Mouse (Mus musculus) midbrain, embryonic 10.5 days (tissue): ENCODE results near the gene Tctex1d2. TPM values are rescaled to one million over a fixed set of nuclear protein-coding genes. Genes with fewer than 3 reads are reported as not detected.

Source experiments
- DNase-seq: peaks from one replicate; pipeline ENCODE4 v3.0.0-alpha.2; 2017; ENCODE audit warnings: low spot score
- H3K27ac ChIP-seq: fragments of 300-500 bp; sonication (generic); replicated peaks from 2 replicates; pipeline ENCODE4 v1.5.1; 2016; ENCODE audit warnings: mild to moderate bottlenecking
- H3K27me3 ChIP-seq: fragments of 300-500 bp; sonication (generic); 2 replicates; pipeline ENCODE4 v1.6.1; 2016; ENCODE audit warnings: low read depth, mild to moderate bottlenecking; ENCODE audit not compliant: poor library complexity, severe bottlenecking
- H3K36me3 ChIP-seq: fragments of 300-500 bp; sonication (generic); 2 replicates; pipeline ENCODE4 v1.6.1; 2016; ENCODE audit warnings: mild to moderate bottlenecking, moderate library complexity
- H3K4me1 ChIP-seq: fragments of 300-500 bp; sonication (generic); 2 replicates; pipeline ENCODE4 v1.6.1; 2016
- H3K4me3 ChIP-seq: fragments of 300-500 bp; sonication (generic); 2 replicates; pipeline ENCODE4 v1.5.1; 2016; ENCODE audit warnings: mild to moderate bottlenecking, moderate library complexity
- H3K9me3 ChIP-seq: fragments of 300-500 bp; sonication (generic); replicated peaks from 2 replicates; pipeline ENCODE4 v1.6.1; 2016; ENCODE audit warnings: mild to moderate bottlenecking
- WGBS: fragments of 180-500 bp; shearing (Covaris S2); methylation state at CpG from one replicate; pipeline ENCODE4 v1.1.7; 2016; 5-methylcytosine and 5-hydroxymethylcytosine counted together
- polyA plus RNA-seq: library from polyadenylated mRNA; unstranded; fragments of >200 nt; fragmentation: Nextera tagmentation; extraction: Ambion mirVana; gene quantifications from 2 replicates; pipeline ENCODE4 v1.2.1, GENCODE M21; 2016

The Tctex1d2 gene
- polyA plus RNA-seq, 1 experiment from 2014 or later = 36.3 TPM

DNA sequence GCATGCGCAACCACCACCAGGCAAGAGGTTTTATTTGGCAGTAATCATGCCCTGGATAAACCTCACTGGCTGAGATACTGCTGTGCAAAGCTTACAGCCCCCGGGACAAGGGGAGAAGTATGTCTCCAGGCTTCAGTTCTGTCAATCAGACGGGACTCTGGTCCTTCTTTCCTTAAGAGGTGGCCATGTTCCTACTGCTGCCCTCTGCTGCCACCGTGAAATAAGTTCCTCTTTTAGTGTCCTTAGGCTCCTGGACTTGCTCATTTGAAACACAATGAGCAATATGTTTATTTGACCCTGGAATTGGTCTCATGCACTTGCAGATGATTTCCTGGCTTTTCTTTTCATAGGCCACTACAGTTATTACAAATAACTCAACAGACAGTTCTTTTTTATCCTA lies 41.0 kb downstream of the Tctex1d2 start:
- Histone ChIP-seq H3K9me3 (no peaks in the 10 kb centered on the region), H3K27ac (no peak overlapping the region), H3K4me3 (no peak overlapping the region), H3K27me3 (no peaks in the 10 kb centered on the region), H3K36me3 (peaks cover 39% of the 10 kb centered on the region), H3K4me1 (no peaks in the 10 kb centered on the region)
- 66% methylated on average over 4 of the region's 4 CpGs for WGBS
- no peak for DNase-seq

DNA sequence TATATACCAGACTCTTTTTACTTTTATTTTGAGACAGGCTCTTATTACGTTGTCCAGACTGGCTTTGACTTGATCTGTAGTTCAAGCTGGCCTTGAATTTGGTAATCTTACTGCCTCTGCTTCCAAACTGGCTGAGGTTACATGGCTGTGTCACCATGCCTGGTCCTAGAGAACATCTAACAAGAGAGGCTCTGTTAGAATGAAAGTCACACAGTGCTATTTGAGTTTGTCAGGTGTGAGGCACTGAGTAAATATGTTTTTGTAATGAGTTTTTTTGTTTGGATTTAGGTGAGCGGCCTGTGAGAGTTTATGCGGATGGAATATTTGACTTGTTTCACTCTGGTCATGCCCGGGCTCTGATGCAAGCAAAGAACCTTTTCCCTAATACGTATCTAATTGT lies 42.2 kb downstream of the Tctex1d2 start:
- no peak for DNase-seq
- whole genome bisulfite sequencing = 91% methylated on average over 5 of the region's 5 CpGs
- Histone ChIP-seq H3K9me3 (no peaks in the 10 kb centered on the region), H3K27ac (no peak overlapping the region), H3K36me3 (peaks cover 32% of the 10 kb centered on the region), H3K4me3 (no peak overlapping the region), H3K4me1 (no peaks in the 10 kb centered on the region), H3K27me3 (no peaks in the 10 kb centered on the region)

GRCm38 (mm10) chr16:32462950-32463349 lies 43.4 kb downstream of the Tctex1d2 start:
- no peaks in the 10 kb centered on the region for H3K27me3 ChIP-seq
- no peak overlapping the region for H3K4me3 ChIP-seq
- 96% methylated on average over 16 of the region's 16 CpGs for WGBS
- peaks cover 41% of the 10 kb centered on the region for H3K36me3 ChIP-seq
- DNase-seq = no peak
- no peaks in the 10 kb centered on the region for H3K9me3 ChIP-seq
- H3K4me1 ChIP-seq = no peaks in the 10 kb centered on the region
- H3K27ac ChIP-seq = no peak overlapping the region

DNA sequence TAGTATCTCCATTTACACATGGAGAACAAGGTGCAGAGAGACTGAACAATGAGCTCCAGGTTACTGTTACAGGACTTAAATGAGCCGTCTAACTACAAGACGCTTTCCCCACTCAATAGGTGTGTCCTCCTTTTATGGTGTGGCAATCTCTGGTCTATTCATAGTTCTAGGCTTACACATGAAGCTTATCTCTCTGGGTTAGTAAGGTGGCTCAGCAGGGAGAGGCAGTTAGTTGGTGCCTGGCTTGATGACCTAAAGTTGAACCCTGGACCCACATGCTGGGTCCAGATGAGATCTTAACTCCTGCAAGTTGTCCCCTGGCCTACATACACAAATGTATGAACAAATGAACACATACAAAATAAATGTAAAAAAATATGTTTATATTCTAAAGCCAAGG lies 43.9 kb downstream of the Tctex1d2 start:
- Histone ChIP-seq H3K27me3 (no peaks in the 10 kb centered on the region), H3K9me3 (no peaks in the 10 kb centered on the region), H3K4me3 (no peak overlapping the region), H3K4me1 (no peaks in the 10 kb centered on the region), H3K36me3 (peaks cover 46% of the 10 kb centered on the region), H3K27ac (no peak overlapping the region)
- WGBS = 92% methylated on average over 2 of the region's 2 CpGs
- no peak for DNase-seq

DNA sequence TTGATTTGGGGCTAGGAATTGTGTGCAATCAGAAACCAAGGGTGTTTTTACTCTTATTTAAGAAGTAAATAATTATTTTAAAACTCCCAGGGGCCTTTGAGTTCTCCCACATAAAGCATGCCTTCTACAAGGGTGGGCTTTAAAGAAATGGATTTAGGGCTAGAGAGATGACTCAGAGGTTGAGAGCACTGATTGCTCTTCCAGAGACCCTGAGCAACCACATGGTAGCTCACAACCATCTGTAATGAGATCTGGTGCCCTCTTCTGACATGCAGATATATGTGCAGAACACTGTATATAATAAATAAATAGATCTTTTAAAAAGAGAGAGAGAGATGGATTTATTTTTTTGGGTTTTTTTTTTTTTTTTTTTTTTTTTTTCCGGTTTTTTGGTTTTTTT lies 45.4 kb downstream of the Tctex1d2 start:
- DNase-seq = no peak
- Histone ChIP-seq H3K4me1 (no peaks in the 10 kb centered on the region), H3K36me3 (peaks cover 57% of the 10 kb centered on the region), H3K4me3 (no peak overlapping the region), H3K27ac (no peak overlapping the region), H3K27me3 (no peaks in the 10 kb centered on the region), H3K9me3 (no peaks in the 10 kb centered on the region)
- WGBS = 0% methylated on average over 1 of the region's 1 CpGs

DNA sequence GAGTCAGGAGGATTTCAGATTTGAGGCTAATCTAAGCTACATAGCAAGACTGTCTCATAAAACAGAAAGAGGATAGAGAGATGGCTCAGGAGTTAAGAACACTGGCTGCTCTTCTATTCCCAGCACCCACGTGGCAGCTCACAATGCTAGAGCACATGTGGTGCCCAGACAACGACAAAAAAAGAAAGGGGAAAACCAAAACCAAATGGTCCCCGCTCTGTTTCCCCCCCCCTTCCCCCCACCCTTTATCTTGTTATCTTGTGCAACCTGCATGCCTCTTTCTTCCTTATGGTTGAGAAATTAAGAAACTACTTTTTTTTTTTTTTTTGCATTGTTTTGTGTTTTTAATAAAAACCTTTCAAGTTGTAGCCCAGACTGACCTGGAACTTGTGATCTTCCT lies 49.0 kb downstream of the Tctex1d2 start:
- Histone ChIP-seq H3K9me3 (no peaks in the 10 kb centered on the region), H3K4me1 (peaks cover 5% of the 10 kb centered on the region; the same call in 1 of the 2 replicates), H3K4me3 (no peak overlapping the region), H3K27ac (no peak overlapping the region), H3K36me3 (peaks cover 78% of the 10 kb centered on the region), H3K27me3 (no peaks in the 10 kb centered on the region)
- 83% methylated on average over 3 of the region's 3 CpGs for WGBS
- DNase-seq = no peak

- Histone ChIP-seq H3K4me1 (peaks cover 5% of the 10 kb centered on the region; the same call in 1 of the 2 replicates), H3K27ac (no peak overlapping the region), H3K36me3 (peaks cover 67% of the 10 kb centered on the region), H3K4me3 (no peak overlapping the region), H3K9me3 (no peaks in the 10 kb centered on the region), H3K27me3 (no peaks in the 10 kb centered on the region)
- DNase-seq = no peak
- WGBS = 86% methylated on average over 5 of the region's 5 CpGs
Measured at GRCm38 (mm10) chr16:32469404-32470105, 50.1 kb downstream of the Tctex1d2 start.

DNA sequence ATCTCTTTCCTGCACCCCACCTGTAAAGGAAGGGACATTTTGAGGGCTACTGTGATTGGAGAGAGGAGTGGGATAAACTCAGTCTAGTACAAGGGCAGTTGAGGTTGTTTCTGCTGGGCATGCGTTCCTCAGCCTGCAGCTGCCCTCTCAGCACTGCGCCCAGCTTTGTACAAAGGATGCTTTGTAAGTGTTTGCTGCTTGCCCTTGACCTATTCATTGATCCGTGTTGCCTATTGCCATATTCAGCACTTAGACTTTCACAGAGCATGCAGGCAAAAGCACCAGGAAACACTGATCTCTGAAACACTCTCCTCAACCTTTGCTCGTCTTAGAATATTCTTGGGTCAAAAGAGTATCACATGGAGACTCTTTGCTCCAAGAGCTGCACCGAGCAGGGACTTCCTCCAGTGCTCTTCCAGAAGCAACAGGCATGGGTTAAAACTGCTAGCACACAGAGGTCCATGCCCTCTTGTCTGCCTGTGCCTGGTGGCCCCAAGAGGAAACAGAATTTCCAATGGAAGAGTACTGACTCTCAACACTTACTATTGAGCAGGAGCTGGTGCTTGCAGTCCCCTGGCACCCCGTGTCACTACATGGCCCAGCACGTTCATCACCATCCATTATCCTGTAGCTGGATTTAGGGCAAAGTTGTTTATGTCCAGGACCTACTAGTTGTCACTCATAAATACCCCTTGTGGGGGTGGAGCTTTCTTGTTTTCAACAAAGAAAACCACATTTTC lies 52.9 kb downstream of the Tctex1d2 start:
- Histone ChIP-seq H3K27ac (no peak overlapping the region; the same call in 1 of the 2 replicates), H3K9me3 (no peaks in the 10 kb centered on the region), H3K4me3 (no peak overlapping the region), H3K4me1 (peaks cover 5% of the 10 kb centered on the region; the same call in 1 of the 2 replicates), H3K36me3 (peaks cover 53% of the 10 kb centered on the region), H3K27me3 (no peaks in the 10 kb centered on the region)
- 86% methylated on average over 7 of the region's 7 CpGs for WGBS
- DNase-seq = no peak

- no peaks in the 10 kb centered on the region for H3K9me3 ChIP-seq
- no peak overlapping the region for H3K27ac ChIP-seq
- H3K4me3 ChIP-seq = no peak overlapping the region
- peaks cover 3% of the 10 kb centered on the region; the same call in 1 of the 2 replicates for H3K4me1 ChIP-seq
- DNase-seq = no peak
- no peaks in the 10 kb centered on the region for H3K27me3 ChIP-seq
- WGBS = 91% methylated on average over 6 of the region's 6 CpGs
- peaks cover 8% of the 10 kb centered on the region for H3K36me3 ChIP-seq
Measured at GRCm38 (mm10) chr16:32477315-32477714, 57.8 kb downstream of the Tctex1d2 start.

Other genes with a start within 250 kb of the Tctex1d2 start
- 0.25 TPM in 1 of 2 replicates, not detected in the other for gene Bex6, start 239.9 kb upstream of the Tctex1d2 start, polyA plus RNA-seq
- gene Fbxo45, start 172.5 kb upstream of the Tctex1d2 start, polyA plus RNA-seq = 7.0 and 8.6 TPM in 2 replicates
- 18.6 and 19.2 TPM in 2 replicates for gene Wdr53, start 172.5 kb upstream of the Tctex1d2 start, polyA plus RNA-seq
- 0.07 TPM in 1 of 2 replicates, not detected in the other for gene Smco1, start 148.2 kb upstream of the Tctex1d2 start, polyA plus RNA-seq
- gene Rnf168, start 142.2 kb upstream of the Tctex1d2 start, polyA plus RNA-seq = 34.6 and 35.2 TPM in 2 replicates
- 25.7 and 28.5 TPM in 2 replicates for gene Ubxn7, start 87.4 kb upstream of the Tctex1d2 start, polyA plus RNA-seq
- gene Tm4sf19, start 19.2 kb upstream of the Tctex1d2 start, polyA plus RNA-seq = not detected in 2 replicates
- gene Pcyt1a, start 11.2 kb downstream of the Tctex1d2 start, polyA plus RNA-seq = 43.1 and 46.4 TPM in 2 replicates
- gene Slc51a, start 68.2 kb downstream of the Tctex1d2 start, polyA plus RNA-seq = 0.16 and 0.35 TPM in 2 replicates
- not detected in 2 replicates for gene Zdhhc19, start 76.6 kb downstream of the Tctex1d2 start, polyA plus RNA-seq
- gene Tfrc, start 189.2 kb downstream of the Tctex1d2 start, polyA plus RNA-seq = 68.7 and 71.9 TPM in 2 replicates
- gene Tnk2, start 224.2 kb downstream of the Tctex1d2 start, polyA plus RNA-seq = 8.4 and 9.8 TPM in 2 replicates